Mouse (Mus musculus): Measurements from ENCODE around the gene Inpp5d.
A peak's percentile ranks its signal among the peaks of the same experiment; 100 is the strongest.

Inpp5d gene

GRCm38 (mm10) chr1:87658485-87658884, 38.4 kb downstream of the Inpp5d start:
- peak; percentile 61 for DNase-seq (ENCODE audit: low read depth)

DNA sequence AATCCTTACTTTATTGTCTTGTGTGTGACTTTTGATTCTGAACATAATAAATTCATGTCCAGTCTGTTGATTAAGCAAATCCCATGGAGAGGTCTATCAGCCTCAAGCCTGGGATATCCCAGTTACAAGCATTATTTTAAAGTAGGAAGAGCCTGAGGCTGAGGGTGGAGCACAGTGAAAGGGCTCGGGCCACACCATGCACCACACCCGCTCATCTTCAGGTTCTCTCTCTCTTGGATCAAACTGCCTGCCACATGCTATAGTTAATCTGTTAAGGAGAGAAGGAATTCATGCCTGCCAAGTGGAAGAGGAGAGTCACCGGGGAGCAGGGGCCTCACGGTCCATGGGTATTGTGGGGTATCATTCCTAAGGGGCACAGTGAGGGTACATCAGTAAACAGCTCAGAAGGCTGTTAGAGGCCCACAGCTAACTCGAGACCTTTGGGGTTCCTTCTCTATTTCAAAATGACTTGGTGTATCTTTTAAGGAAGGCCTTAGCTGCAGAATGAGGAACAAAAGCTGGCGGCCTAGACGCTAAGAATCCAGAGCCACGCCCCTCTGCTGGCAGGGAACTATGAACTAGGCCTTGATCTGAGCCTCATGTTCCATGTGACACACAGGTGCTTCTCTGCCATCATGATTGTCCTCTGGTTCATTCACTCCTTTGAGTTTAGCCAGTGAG, 39.0 kb downstream of the Inpp5d start:
- DNase-seq (ENCODE audit: low read depth) = peak; percentile 86

DNA sequence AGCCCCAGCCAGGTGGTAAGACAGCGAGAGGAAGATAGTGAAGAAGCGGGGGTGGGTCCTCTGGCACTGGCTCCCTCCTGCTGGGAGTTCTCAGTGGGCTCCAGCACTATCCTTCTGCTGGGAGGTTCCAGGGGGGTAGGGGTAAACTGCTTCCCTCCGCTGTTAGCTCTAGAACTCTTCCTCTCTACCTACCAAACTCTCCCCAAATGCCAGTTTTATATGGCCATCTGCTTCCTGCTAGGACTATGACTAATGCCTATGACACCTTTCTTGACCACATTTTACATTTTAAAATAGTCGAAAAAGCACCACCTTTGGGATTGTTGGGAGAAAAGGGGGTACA, 39.5 kb downstream of the Inpp5d start:
- peak; percentile 78 for DNase-seq (ENCODE audit: low read depth)

GRCm38 (mm10) chr1:87660740-87661139, 40.6 kb downstream of the Inpp5d start:
- no peak for DNase-seq (ENCODE audit: low read depth)

GRCm38 (mm10) chr1:87663992-87664391, 43.9 kb downstream of the Inpp5d start:
- DNase-seq (ENCODE audit: low read depth) = peak; percentile 37

GRCm38 (mm10) chr1:87667006-87667405, 46.9 kb downstream of the Inpp5d start:
- no peak for DNase-seq (ENCODE audit: low read depth)

GRCm38 (mm10) chr1:87668300-87668699, 48.2 kb downstream of the Inpp5d start:
- no peak for DNase-seq (ENCODE audit: low read depth)

GRCm38 (mm10) chr1:87671483-87671882, 51.4 kb downstream of the Inpp5d start:
- DNase-seq (ENCODE audit: low read depth) = no peak

DNA sequence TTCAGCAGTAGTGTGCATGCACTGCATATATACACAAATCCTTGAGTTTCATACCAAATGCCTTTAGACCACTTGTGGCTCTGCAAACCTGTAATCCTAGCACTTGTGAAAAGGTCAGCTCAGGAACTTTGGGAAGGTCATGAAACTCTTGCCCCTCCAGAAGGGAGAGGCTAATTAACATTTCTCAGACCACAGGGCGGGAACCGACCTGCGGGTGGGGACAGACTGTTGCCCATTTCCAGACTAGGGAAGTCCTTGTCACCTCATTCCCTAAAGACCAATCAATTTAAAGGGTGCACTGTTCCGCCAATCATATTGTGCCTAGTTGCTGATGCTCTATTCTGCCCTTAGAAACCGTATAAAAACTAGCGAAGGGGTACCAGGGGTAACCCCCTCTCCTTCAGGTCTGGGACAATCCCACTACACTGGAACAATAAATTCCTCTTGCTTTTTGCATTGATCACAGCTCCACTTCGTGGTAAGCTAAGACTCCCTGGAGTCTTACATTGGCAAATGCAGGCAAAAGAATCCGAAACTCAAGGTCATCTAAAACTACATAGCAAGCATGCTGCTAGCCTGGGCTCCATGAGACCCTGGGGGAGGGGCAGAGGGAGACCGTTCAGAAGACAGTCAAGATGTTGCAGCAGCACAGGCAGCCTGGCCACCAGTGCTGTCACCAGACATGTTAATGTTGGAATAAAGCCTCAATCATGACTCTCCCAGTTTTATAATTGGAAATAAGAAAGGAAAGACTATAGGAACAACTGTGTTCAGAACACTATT, 53.9 kb downstream of the Inpp5d start:
- DNase-seq (ENCODE audit: low read depth) = no peak

- no peak for DNase-seq (ENCODE audit: low read depth)
These were observed 55.9 kb downstream of the Inpp5d start for GRCm38 (mm10) chr1:87676006-87676405.

DNA sequence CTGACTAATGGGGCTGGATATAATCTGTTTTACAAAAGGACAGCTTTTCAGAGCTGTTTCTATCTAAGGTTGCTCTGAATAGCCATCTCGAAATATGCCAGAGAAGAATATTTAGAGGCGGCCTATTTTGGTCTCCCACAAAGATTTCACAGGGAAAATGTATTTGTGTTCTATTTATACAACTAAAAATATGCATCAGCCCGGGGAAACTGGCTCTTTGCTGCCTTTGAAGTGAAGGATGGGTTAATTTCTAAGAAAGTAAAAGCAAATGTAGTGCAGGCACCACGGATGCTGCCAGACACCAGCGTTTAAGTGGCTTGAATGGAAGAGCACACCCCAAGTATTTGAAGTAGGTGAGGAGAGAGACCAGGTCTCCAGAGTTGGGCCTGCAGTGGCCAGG, 59.0 kb downstream of the Inpp5d start:
- no peak for DNase-seq (ENCODE audit: low read depth)

- no peak for DNase-seq (ENCODE audit: low read depth)
These were observed 60.8 kb downstream of the Inpp5d start for GRCm38 (mm10) chr1:87680950-87681349.

- peak; percentile 15 for DNase-seq (ENCODE audit: low read depth)
These were observed 62.4 kb downstream of the Inpp5d start for GRCm38 (mm10) chr1:87682473-87682872.

GRCm38 (mm10) chr1:87684071-87684470, 64.0 kb downstream of the Inpp5d start:
- DNase-seq (ENCODE audit: low read depth) = no peak

- DNase-seq (ENCODE audit: low read depth) = no peak
These were observed 64.7 kb downstream of the Inpp5d start for GRCm38 (mm10) chr1:87684791-87685190.

DNA sequence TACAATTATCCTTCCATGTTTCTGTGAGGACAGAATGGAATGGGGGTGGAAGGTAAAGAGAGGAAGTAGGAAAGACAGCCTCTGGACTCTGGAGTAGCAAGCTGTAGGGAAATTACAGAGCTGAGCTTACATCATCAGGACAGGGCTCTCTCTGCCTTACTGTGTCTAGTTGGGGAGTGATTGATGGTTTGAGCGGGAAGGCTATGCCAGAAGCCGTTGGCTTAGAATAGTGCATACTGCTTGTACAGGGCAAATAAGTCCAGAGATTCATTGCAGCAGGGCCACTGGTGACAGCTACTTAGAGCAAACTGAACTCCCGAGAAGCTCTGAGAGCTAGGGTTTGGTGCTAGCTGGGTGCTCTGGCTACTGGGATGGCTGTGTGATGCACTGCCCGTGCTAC, 66.2 kb downstream of the Inpp5d start:
- DNase-seq (ENCODE audit: low read depth) = no peak

DNA sequence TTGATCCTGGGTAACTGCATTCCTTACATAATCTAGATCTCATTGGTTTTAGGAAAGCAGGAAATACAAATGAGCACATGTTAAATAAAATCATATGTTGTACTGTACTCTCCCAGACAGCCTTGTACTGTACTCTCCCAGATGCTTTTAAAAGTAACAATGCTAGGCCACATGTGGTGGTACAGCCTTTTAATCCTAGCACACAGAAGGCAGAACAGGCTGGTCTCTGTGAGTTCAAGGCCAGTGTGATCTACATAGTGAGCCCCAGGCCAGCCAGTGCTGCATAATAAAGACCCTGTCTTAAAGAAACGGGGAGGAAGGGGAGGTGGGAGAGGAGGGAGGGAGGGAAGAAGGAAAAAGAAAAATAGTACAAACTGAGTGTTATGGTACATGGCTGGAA, 66.9 kb downstream of the Inpp5d start:
- DNase-seq (ENCODE audit: low read depth) = no peak

DNA sequence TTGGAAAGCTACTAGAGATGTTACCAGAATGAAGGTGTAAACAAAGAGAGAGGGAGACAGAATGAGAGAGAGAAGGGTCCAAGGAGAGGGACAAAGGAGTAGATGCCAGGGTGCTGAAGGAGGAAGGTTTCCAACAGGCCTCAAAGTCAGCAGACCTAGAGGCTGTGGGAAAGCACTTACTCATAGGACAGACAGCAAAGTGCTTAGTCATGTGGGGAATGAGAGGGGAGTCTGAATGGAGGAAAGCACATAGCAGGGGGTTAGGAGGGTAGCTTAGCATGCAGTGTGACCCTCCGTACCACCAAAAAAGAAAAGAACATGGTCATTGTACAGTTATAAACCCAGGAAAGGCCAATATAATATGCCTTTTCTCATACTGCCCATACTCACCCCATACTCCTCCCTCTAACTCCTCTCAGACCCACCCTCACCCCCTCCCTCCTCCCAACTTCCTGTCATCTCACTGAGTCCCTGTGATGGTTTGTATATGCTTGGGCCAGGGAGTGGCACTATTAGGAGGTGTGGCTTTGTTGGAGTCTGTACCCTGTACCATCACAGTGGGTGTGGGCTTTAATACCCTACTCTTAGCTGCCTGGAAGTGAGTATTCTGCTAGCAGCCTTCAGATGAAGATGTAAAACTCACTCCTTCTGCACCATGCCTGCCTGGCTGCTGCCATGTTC, 69.7 kb downstream of the Inpp5d start:
- DNase-seq (ENCODE audit: low read depth) = peak; percentile 43

DNA sequence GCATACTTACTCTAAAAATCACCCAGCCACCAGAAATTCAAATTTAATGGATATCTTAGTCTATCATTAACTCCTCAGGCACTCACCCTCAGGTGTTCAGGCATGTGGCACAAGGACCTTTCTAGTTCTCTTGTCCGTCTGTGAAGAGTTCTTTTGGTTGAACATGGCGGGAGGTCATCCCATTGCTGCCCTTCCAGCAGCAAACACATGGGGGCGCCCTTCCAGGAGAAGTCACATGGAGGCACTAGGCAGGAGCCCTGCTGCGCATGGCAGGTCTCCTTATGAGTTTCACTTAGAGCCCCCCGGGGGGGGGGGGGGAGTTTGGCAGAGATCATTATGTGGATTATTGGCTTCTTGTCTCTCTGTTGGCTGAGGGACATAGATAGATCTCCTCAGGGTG, 76.2 kb downstream of the Inpp5d start:
- DNase-seq (ENCODE audit: low read depth) = peak; percentile 36

- no peak for DNase-seq (ENCODE audit: low read depth)
These were observed 77.9 kb downstream of the Inpp5d start for GRCm38 (mm10) chr1:87698010-87698409.

DNA sequence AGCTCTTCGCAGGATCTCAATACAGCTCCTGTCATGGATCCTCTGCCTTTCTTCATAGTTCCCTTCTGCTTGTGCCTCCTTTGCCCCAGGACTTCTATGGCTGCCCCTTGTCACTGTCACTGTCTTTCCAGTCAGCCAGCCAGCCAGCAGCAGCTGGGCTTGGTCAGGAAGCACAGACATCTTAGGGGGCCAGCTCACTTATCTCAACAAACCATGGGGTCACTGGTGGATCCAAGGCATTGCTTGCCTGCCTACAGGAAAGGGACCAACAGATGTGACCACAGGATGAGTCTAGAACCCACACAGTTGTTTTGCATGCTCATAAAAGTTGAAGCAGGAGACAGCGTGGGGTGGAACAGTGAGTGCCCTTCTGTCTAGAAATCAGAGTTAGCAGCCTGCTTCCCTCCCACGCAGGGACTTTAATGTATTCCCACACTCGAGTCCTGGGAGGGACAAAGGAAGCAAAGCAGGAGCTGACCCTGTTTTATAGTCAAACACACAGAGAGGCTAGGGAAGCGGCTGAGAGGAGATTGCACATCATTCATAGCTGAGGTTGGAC, 79.9 kb downstream of the Inpp5d start:
- peak; percentile 52 for DNase-seq (ENCODE audit: low read depth)

DNA sequence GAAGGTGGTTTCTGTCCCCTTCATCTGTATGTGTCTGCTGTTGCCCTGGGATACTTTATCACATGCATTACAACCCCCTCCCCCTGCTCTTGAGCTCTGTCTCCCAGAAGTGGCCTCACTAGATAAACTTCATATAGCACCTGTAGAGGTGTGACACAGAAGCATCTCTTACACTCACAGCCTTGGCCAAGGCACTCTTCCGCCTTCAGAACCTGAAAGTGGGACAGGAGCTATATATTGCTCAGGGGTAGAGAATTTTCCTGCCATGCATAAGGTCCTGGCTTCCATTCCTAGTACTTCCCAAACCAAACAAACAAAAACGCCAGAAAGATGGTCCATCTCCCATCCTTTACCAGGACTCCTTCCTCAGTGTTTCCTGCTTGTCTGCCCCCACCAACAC, 84.1 kb downstream of the Inpp5d start:
- DNase-seq (ENCODE audit: low read depth) = no peak

- DNase-seq (ENCODE audit: low read depth) = no peak
These were observed 86.2 kb downstream of the Inpp5d start for GRCm38 (mm10) chr1:87706361-87706760.

Data from 416B (cell line).